In the genomic region with DNA sequence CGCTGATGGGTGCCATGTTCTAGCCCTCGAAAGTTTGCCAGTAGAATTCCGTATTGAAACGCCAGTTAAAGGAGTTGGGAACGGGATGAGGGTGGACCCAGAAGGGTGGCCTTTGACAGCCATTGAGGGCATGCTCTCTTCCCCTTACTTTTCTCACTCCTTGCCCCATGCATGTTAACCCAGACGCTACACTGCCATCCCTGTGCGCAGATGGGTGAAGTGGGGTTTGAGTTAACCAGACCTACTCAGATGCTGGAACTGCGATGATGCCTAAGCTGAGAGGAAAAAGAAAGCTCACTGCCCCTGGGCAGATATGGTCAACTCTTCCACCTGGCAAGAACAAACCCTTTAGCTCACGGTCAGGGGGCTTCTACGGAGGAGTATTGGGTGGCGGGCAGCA, we compare ENCODE assay signal across 15 mouse cellular contexts. TPM values are rescaled to one million over a fixed set of nuclear protein-coding genes. Genes with fewer than 3 reads are reported as not detected.
A peak's percentile ranks its signal among the peaks of the same experiment; 100 is the strongest.
DNase-seq lines count a peak whose midpoint lies in the region; ATAC-seq and TF ChIP-seq lines count a peak whose summit lies in the region.
"Had no signal": no experiment of that assay in that cellular context is flagged by ENCODE, and none has a peak within 500 bp of the region (broad histone marks: within the 10 kb centered on the region; RNA-seq: fewer than 3 reads in every experiment).

No protein-coding gene starts in this region.

- peaks cover 74% of the 10 kb centered on the region for H3K4me1 ChIP-seq in embryonic facial prominence, embryonic 10.5 days
- peaks cover 70% of the 10 kb centered on the region for H3K4me1 ChIP-seq in embryonic facial prominence, embryonic 15.5 days
- H3K4me1 ChIP-seq in limb, embryonic 12.5 days (replicated peaks): peaks cover 66% of the 10 kb centered on the region
- no peaks in the 10 kb centered on the region for H3K4me1 ChIP-seq in midbrain, postnatal 0 days (ENCODE audit: insufficient read depth, low read length)

- H3K27ac ChIP-seq in embryonic facial prominence, embryonic 10.5 days (replicated peaks): no peak overlapping the region
- H3K27ac ChIP-seq in embryonic facial prominence, embryonic 15.5 days (replicated peaks): no peak overlapping the region
- H3K27ac ChIP-seq in limb, embryonic 12.5 days: no peak overlapping the region
- no peak overlapping the region for H3K27ac ChIP-seq in midbrain, postnatal 0 days (ENCODE audit: low read depth, low read length)
- H3K27ac ChIP-seq: kidney, embryonic 15.5 days had no signal

- no peak overlapping the region for H3K9ac ChIP-seq in embryonic facial prominence, embryonic 15.5 days
- H3K9ac ChIP-seq in limb, embryonic 12.5 days (replicated peaks): peak overlapping the region; percentile 31
- no peak overlapping the region for H3K9ac ChIP-seq in midbrain, postnatal 0 days (replicated peaks; ENCODE audit: low read length, poor library complexity, severe bottlenecking)
- H3K9ac ChIP-seq: kidney, embryonic 15.5 days had no signal

- no peaks in the 10 kb centered on the region for H3K9me3 ChIP-seq in embryonic facial prominence, embryonic 10.5 days
- no peaks in the 10 kb centered on the region for H3K9me3 ChIP-seq in embryonic facial prominence, embryonic 15.5 days (replicated peaks)
- no peaks in the 10 kb centered on the region for H3K9me3 ChIP-seq in limb, embryonic 12.5 days
- H3K9me3 ChIP-seq in midbrain, postnatal 0 days (ENCODE audit: low read length): no peaks in the 10 kb centered on the region
- H3K9me3 ChIP-seq: kidney, embryonic 15.5 days had no signal

- H3K27me3 ChIP-seq in embryonic facial prominence, embryonic 10.5 days (replicated peaks; ENCODE audit: low read depth, poor library complexity, severe bottlenecking): peaks cover 100% of the 10 kb centered on the region
- peaks cover 100% of the 10 kb centered on the region for H3K27me3 ChIP-seq in embryonic facial prominence, embryonic 15.5 days
- peaks cover 96% of the 10 kb centered on the region for H3K27me3 ChIP-seq in limb, embryonic 12.5 days
- H3K27me3 ChIP-seq in midbrain, postnatal 0 days (ENCODE audit: insufficient read depth, low read length): peaks cover 64% of the 10 kb centered on the region

- ATAC-seq in embryonic facial prominence, embryonic 15.5 days (ENCODE audit: insufficient number of reproducible peaks, low FRiP score, low TSS enrichment, low read depth): no peak
- no peak for ATAC-seq in limb, embryonic 12.5 days (ENCODE audit: insufficient number of reproducible peaks, insufficient read depth, low FRiP score, low TSS enrichment, low read depth)
- no peak for ATAC-seq in midbrain, postnatal 0 days (ENCODE audit: low FRiP score)
- ATAC-seq in erythroid progenitor cell, adult 5-6 weeks (replicated peaks; ENCODE audit: low FRiP score, poor library complexity, severe bottlenecking): no peak
- ATAC-seq: lung, postnatal 0 days had no signal

- no peaks in the 10 kb centered on the region for H3K36me3 ChIP-seq in embryonic facial prominence, embryonic 10.5 days (replicated peaks)
- no peaks in the 10 kb centered on the region for H3K36me3 ChIP-seq in embryonic facial prominence, embryonic 15.5 days
- no peaks in the 10 kb centered on the region for H3K36me3 ChIP-seq in limb, embryonic 12.5 days
- H3K36me3 ChIP-seq in midbrain, postnatal 0 days (ENCODE audit: insufficient read depth, low read length): no peaks in the 10 kb centered on the region
- H3K36me3 ChIP-seq: kidney, embryonic 15.5 days had no signal

- H3K4me3 ChIP-seq in embryonic facial prominence, embryonic 10.5 days: peak overlapping the region; percentile 27; the same call in 1 of the 2 replicates
- 0 out of 2 replicates have a peak overlapping the region, but pooled peaks have one; percentile 3 for H3K4me3 ChIP-seq in embryonic facial prominence, embryonic 15.5 days (replicated peaks)
- peak overlapping the region; percentile 93 for H3K4me3 ChIP-seq in limb, embryonic 12.5 days (replicated peaks)
- no peak overlapping the region; the same call in 1 of the 2 replicates for H3K4me3 ChIP-seq in midbrain, postnatal 0 days (ENCODE audit: low read depth, low read length)

- WGBS in embryonic facial prominence, embryonic 10.5 days: 3% methylated on average over 11 of the region's 11 CpGs
- WGBS in embryonic facial prominence, embryonic 15.5 days: 8% methylated on average over 11 of the region's 11 CpGs
- WGBS in limb, embryonic 12.5 days: 2% methylated on average over 11 of the region's 11 CpGs
- WGBS in midbrain, postnatal 0 days: 5% methylated on average over 11 of the region's 11 CpGs

- no peak for TF ChIP-seq CTCF in midbrain, postnatal 0 days (IDR thresholded peaks at IDR 0.05)

- DNase-seq in embryonic facial prominence, embryonic 10.5 days (ENCODE audit: low spot score): peak; percentile 50
- DNase-seq in midbrain, postnatal 0 days (ENCODE audit: low spot score): no peak
- no peak for DNase-seq in cerebellum, postnatal 36 days
- DNase-seq in yolk sac, embryonic 10.5 days (ENCODE audit: low spot score): no peak
- DNase-seq: adrenal gland, adult 8-10 months; right cerebral cortex, postnatal 14 days; thymus, postnatal 25 days had no signal

- H3K4me2 ChIP-seq in embryonic facial prominence, embryonic 15.5 days (replicated peaks): peak overlapping the region; percentile 73
- peak overlapping the region; percentile 92 for H3K4me2 ChIP-seq in limb, embryonic 12.5 days
- H3K4me2 ChIP-seq in midbrain, postnatal 0 days (ENCODE audit: low read depth, low read length, poor library complexity, severe bottlenecking): peak overlapping the region; percentile 61

RNA-seq across cellular contexts. Expression of gene Ebf3, which starts 6.1 kb away (rescaled TPM):
- 8.4 and 9.4 TPM in 2 replicates for polyA plus RNA-seq in embryonic facial prominence, embryonic 10.5 days (2016; fragmentation: Nextera tagmentation; extraction: Ambion mirVana)
- polyA plus RNA-seq in embryonic facial prominence, embryonic 15.5 days (2015; fragmentation: Nextera tagmentation; extraction: Ambion mirVana): 6.4 and 6.7 TPM in 2 replicates
- polyA plus RNA-seq in limb, embryonic 12.5 days (2016; fragmentation: Nextera tagmentation; extraction: Ambion mirVana): 16.9 and 17.6 TPM in 2 replicates
- total RNA-seq in midbrain, postnatal 0 days (2014; rRNA removed): 90.4 and 103 TPM in 2 replicates
- 5.3 and 7.1 TPM in 2 replicates for polyA plus RNA-seq in midbrain, postnatal 0 days (2015; fragmentation: Nextera tagmentation; extraction: Ambion mirVana)
- total RNA-seq in erythroid progenitor cell, adult 5-6 weeks (2015; ENCODE audit: low replicate concordance): 0.72 TPM in 1 of 2 replicates, not detected in the other
- 0.08 and 1.4 TPM in 2 replicates for total RNA-seq in erythroid progenitor cell, adult 5-6 weeks (2017; ENCODE audit: low replicate concordance)
- total RNA-seq: common myeloid progenitor, adult 5-6 weeks; megakaryocyte-erythroid progenitor cell, adult 5-6 weeks had no signal
- polyA plus RNA-seq: liver, adult 2 months; lung, postnatal 0 days had no signal
